Mouse (Mus musculus): ENCODE measurements around the gene Muc13. TPM values are rescaled to one million over a fixed set of nuclear protein-coding genes. Genes with fewer than 3 reads are reported as not detected.

Muc13 gene
- 0.07 TPM in 1 of 2 replicates, not detected in the other for polyA plus RNA-seq (2014; fragmentation: Nextera tagmentation; extraction: Ambion mirVana)

- Histone ChIP-seq H3K9ac (replicated peaks; ENCODE audit: low read depth, low read length) (no peak within 1 kb of the TSS), H3K36me3 (ENCODE audit: control insufficient read depth, insufficient read depth, low read length) (no peaks in the 10 kb centered on the region), H3K9me3 (ENCODE audit: control insufficient read depth, low read length) (no peaks in the 10 kb centered on the region), H3K27me3 (ENCODE audit: control insufficient read depth, insufficient read depth, low read length) (no peaks in the 10 kb centered on the region), H3K4me2 (ENCODE audit: low read depth, low read length) (no peak within 1 kb of the TSS), H3K27ac (ENCODE audit: low read depth, low read length) (no peak within 1 kb of the TSS), H3K4me1 (ENCODE audit: control insufficient read depth, insufficient read depth, low read length) (no peaks in the 10 kb centered on the region), H3K4me3 (ENCODE audit: low read depth, low read length) (no peak within 1 kb of the TSS)
- ATAC-seq (ENCODE audit: low read depth): no peak
- WGBS: 91% methylated on average over 10 of the region's 10 CpGs
Observed at GRCm38 (mm10) chr16:33793846-33794791, at the start of gene Muc13. Gene Muc13, plus strand, starts transcription at chr16:33794037.

DNA sequence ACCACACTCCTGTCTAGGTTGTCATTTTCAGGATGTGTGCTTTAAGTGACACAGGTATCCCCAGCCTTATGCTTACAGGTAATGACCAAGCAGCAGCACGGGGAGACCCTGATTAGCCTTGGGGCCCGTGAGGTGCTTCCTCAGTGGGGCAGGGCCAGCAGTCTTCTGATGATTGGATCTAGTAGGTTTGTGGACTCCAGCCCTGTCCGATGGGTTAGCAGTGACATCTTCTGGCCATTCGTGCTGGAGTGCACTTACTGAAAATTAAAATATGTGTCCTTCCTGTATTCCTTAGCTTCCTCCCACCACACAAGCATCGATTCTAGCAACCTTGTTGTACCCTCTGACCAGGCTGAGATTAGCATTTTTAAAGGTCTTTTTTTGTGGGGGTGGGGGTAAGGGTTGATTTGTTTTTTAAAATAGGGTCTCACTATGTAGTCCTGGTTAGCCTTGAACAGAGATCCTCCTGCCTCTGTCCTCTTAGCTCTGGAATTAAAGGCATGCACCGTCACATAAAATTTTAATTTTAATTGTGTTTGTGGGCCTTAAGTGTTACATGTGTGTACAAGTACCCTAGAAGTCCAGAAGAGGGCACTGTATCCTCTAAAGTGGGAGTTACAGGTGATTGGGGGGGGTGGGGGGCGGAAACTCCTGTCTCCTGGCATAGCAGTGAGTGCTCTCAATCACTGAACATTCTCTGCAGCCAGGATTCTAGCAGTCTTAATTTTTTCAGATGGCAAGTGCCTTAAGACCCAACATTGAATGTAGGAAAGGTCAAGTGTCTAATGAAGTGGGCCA is 49.0 kb upstream of the Muc13 start:
- Histone ChIP-seq H3K4me2 (ENCODE audit: low read depth, low read length) (no peak overlapping the region), H3K4me1 (ENCODE audit: control insufficient read depth, insufficient read depth, low read length) (peaks cover 6% of the 10 kb centered on the region; the same call in 1 of the 2 replicates), H3K27ac (ENCODE audit: low read depth, low read length) (no peak overlapping the region), H3K27me3 (ENCODE audit: control insufficient read depth, insufficient read depth, low read length) (no peaks in the 10 kb centered on the region), H3K9me3 (ENCODE audit: control insufficient read depth, low read length) (no peaks in the 10 kb centered on the region), H3K9ac (replicated peaks; ENCODE audit: low read depth, low read length) (no peak overlapping the region), H3K4me3 (ENCODE audit: low read depth, low read length) (no peak overlapping the region), H3K36me3 (ENCODE audit: control insufficient read depth, insufficient read depth, low read length) (no peaks in the 10 kb centered on the region)
- whole genome bisulfite sequencing: 63% methylated on average over 7 of the region's 7 CpGs
- peak; percentile 60; the same call in 1 of the 2 replicates for ATAC-seq (ENCODE audit: low read depth)

DNA sequence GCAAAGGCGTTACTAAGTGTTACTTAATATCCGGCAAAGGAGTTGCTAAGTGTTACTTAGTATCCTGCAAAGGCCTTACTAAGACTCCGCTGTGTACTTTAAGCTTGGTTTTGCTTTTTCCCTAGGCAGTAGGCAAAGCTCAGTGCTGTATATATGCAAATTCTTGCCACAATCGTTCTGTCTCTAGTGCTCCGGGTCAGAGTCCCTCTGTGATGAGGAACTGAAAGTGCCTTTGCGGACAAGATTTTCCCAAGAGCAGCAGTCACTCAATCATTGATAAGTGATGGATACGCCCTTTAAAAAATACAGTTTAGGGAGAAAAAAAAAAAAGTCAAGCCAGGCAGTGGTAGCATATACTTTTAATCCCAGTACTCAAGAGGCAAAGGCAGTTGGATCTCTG is 48.4 kb upstream of the Muc13 start:
- ATAC-seq (ENCODE audit: low read depth): no peak
- H3K27me3 ChIP-seq (ENCODE audit: control insufficient read depth, insufficient read depth, low read length): no peaks in the 10 kb centered on the region
- no peaks in the 10 kb centered on the region for H3K9me3 ChIP-seq (ENCODE audit: control insufficient read depth, low read length)
- H3K4me3 ChIP-seq (ENCODE audit: low read depth, low read length): no peak overlapping the region
- H3K4me1 ChIP-seq (ENCODE audit: control insufficient read depth, insufficient read depth, low read length): peaks cover 6% of the 10 kb centered on the region; the same call in 1 of the 2 replicates
- H3K9ac ChIP-seq (replicated peaks; ENCODE audit: low read depth, low read length): no peak overlapping the region
- no peaks in the 10 kb centered on the region for H3K36me3 ChIP-seq (ENCODE audit: control insufficient read depth, insufficient read depth, low read length)
- no peak overlapping the region for H3K4me2 ChIP-seq (ENCODE audit: low read depth, low read length)
- no peak overlapping the region for H3K27ac ChIP-seq (ENCODE audit: low read depth, low read length)
- WGBS: 90% methylated on average over 7 of the region's 7 CpGs

GRCm38 (mm10) chr16:33746074-33746676 is 47.7 kb upstream of the Muc13 start:
- no peaks in the 10 kb centered on the region for H3K36me3 ChIP-seq (ENCODE audit: control insufficient read depth, insufficient read depth, low read length)
- H3K27me3 ChIP-seq (ENCODE audit: control insufficient read depth, insufficient read depth, low read length): no peaks in the 10 kb centered on the region
- H3K9me3 ChIP-seq (ENCODE audit: control insufficient read depth, low read length): no peaks in the 10 kb centered on the region
- H3K9ac ChIP-seq (replicated peaks; ENCODE audit: low read depth, low read length): no peak overlapping the region
- H3K4me3 ChIP-seq (ENCODE audit: low read depth, low read length): no peak overlapping the region
- WGBS: 76% methylated on average over 10 of the region's 10 CpGs
- H3K27ac ChIP-seq (ENCODE audit: low read depth, low read length): no peak overlapping the region
- no peak overlapping the region for H3K4me2 ChIP-seq (ENCODE audit: low read depth, low read length)
- no peak for ATAC-seq (ENCODE audit: low read depth)
- peaks cover 6% of the 10 kb centered on the region; the same call in 1 of the 2 replicates for H3K4me1 ChIP-seq (ENCODE audit: control insufficient read depth, insufficient read depth, low read length)

DNA sequence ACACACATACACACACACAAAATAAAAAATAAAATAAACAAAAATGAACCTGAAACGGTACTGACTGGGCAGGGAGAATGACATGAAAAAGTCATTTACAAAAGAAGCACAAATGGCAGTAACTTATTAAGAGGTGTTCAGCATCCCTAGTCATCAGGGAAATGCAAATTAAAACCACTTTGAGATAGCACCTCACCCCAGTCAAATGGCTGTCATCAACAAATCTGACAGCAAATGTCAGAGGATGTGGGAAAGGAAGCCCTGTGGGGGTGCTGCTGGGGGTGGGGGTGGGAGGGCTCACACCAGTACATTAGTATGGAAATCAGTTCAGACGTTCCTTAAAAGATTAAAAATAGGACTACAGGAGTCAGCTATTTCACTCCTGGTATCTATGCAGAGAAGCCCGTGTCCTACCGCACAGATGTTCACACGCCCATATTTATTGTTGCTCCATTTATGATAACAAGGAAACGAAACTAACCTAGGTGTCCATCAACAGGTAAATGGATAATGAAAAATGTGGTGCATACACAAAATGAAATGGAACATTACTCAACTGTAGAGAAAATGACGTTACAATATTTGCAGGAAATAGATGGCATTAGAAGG is 46.4 kb upstream of the Muc13 start:
- Histone ChIP-seq H3K4me3 (ENCODE audit: low read depth, low read length) (no peak overlapping the region), H3K27ac (ENCODE audit: low read depth, low read length) (no peak overlapping the region), H3K27me3 (ENCODE audit: control insufficient read depth, insufficient read depth, low read length) (no peaks in the 10 kb centered on the region), H3K9me3 (ENCODE audit: control insufficient read depth, low read length) (no peaks in the 10 kb centered on the region), H3K4me1 (ENCODE audit: control insufficient read depth, insufficient read depth, low read length) (no peaks in the 10 kb centered on the region), H3K36me3 (ENCODE audit: control insufficient read depth, insufficient read depth, low read length) (no peaks in the 10 kb centered on the region), H3K4me2 (ENCODE audit: low read depth, low read length) (no peak overlapping the region), H3K9ac (replicated peaks; ENCODE audit: low read depth, low read length) (no peak overlapping the region)
- WGBS: 76% methylated on average over 7 of the region's 7 CpGs
- no peak for ATAC-seq (ENCODE audit: low read depth)

DNA sequence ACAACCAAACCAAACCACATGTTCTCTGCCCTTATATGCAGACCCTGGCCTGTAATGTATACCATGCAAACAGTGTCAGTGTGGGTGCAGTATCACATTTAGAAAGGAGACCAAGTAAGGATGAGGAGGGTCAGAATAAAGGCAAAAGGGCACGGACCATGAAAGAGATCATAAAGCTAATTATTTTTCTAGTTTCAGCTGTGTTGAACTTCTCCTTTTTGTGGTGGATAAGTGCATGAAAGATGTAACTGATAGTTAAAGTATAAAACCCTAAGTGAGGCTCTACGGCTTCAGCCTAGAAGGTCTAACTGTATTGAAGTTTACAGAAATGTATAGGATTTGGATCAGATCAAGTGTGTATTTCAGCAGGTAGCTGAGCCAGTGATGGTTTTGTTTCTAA is 45.8 kb upstream of the Muc13 start:
- no peak overlapping the region for H3K9ac ChIP-seq (replicated peaks; ENCODE audit: low read depth, low read length)
- no peaks in the 10 kb centered on the region for H3K27me3 ChIP-seq (ENCODE audit: control insufficient read depth, insufficient read depth, low read length)
- H3K4me3 ChIP-seq (ENCODE audit: low read depth, low read length): no peak overlapping the region
- WGBS: 94% methylated on average over 2 of the region's 2 CpGs
- no peak overlapping the region for H3K4me2 ChIP-seq (ENCODE audit: low read depth, low read length)
- H3K36me3 ChIP-seq (ENCODE audit: control insufficient read depth, insufficient read depth, low read length): no peaks in the 10 kb centered on the region
- H3K4me1 ChIP-seq (ENCODE audit: control insufficient read depth, insufficient read depth, low read length): no peaks in the 10 kb centered on the region
- no peak for ATAC-seq (ENCODE audit: low read depth)
- no peak overlapping the region for H3K27ac ChIP-seq (ENCODE audit: low read depth, low read length)
- no peaks in the 10 kb centered on the region for H3K9me3 ChIP-seq (ENCODE audit: control insufficient read depth, low read length)

DNA sequence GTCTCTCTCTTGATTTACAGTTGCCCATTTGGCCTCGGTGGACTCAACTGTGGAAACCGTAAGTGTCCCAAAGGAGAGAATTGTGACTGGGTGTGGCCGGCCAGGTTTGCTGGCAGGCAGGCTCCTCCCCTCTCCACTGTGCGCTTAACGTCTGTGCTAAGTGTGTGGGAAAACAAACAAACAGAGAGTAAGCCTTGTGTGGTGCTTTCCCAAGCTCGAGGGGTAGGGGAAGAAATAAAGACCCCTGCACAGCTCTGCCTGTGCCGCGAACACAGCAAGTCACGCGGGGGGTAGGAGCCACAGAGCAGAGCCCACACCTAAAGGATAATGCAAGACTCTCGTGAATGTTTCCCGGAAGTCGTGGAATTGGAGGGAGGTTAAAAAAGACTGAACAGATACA is 42.7 kb upstream of the Muc13 start:
- Histone ChIP-seq H3K4me2 (ENCODE audit: low read depth, low read length) (no peak overlapping the region), H3K4me1 (ENCODE audit: control insufficient read depth, insufficient read depth, low read length) (no peaks in the 10 kb centered on the region), H3K9me3 (ENCODE audit: control insufficient read depth, low read length) (no peaks in the 10 kb centered on the region), H3K4me3 (ENCODE audit: low read depth, low read length) (no peak overlapping the region), H3K27ac (ENCODE audit: low read depth, low read length) (no peak overlapping the region), H3K36me3 (ENCODE audit: control insufficient read depth, insufficient read depth, low read length) (no peaks in the 10 kb centered on the region), H3K9ac (replicated peaks; ENCODE audit: low read depth, low read length) (no peak overlapping the region), H3K27me3 (ENCODE audit: control insufficient read depth, insufficient read depth, low read length) (no peaks in the 10 kb centered on the region)
- WGBS: 52% methylated on average over 13 of the region's 13 CpGs
- no peak for ATAC-seq (ENCODE audit: low read depth)

- Histone ChIP-seq H3K4me2 (ENCODE audit: low read depth, low read length) (no peak overlapping the region), H3K4me1 (ENCODE audit: control insufficient read depth, insufficient read depth, low read length) (no peaks in the 10 kb centered on the region), H3K9ac (replicated peaks; ENCODE audit: low read depth, low read length) (no peak overlapping the region), H3K9me3 (ENCODE audit: control insufficient read depth, low read length) (no peaks in the 10 kb centered on the region), H3K27me3 (ENCODE audit: control insufficient read depth, insufficient read depth, low read length) (no peaks in the 10 kb centered on the region), H3K36me3 (ENCODE audit: control insufficient read depth, insufficient read depth, low read length) (no peaks in the 10 kb centered on the region), H3K4me3 (ENCODE audit: low read depth, low read length) (no peak overlapping the region), H3K27ac (ENCODE audit: low read depth, low read length) (no peak overlapping the region)
- ATAC-seq (ENCODE audit: low read depth): no peak
- WGBS: 77% methylated on average over 12 of the region's 12 CpGs
Observed at GRCm38 (mm10) chr16:33751590-33751989, 42.2 kb upstream of the Muc13 start.
